Mouse (Mus musculus) midbrain, postnatal 0 days (tissue): ENCODE results near the gene Esr1. TPM values are rescaled to one million over a fixed set of nuclear protein-coding genes. Genes with fewer than 3 reads are reported as not detected.

Source experiments
- ATAC-seq: fragments of 200-750 bp; cut with Nextera tagmentation; 2 replicates; pipeline ENCODE4 v1.8.0; 2017; ENCODE audit warnings: moderate number of reproducible peaks, mild to moderate bottlenecking, moderate TSS enrichment, moderate library complexity; ENCODE audit not compliant: low FRiP score
- DNase-seq: peaks from one replicate; pipeline ENCODE4 v3.0.0-alpha.2; 2015; ENCODE audit warnings: low spot score
- H3K27ac ChIP-seq: fragments of 300-500 bp; sonication (generic); 2 replicates; pipeline ENCODE4 v1.5.1; 2014; ENCODE audit warnings: low read depth, mild to moderate bottlenecking, low read length, mixed read lengths
- H3K27me3 ChIP-seq: fragments of 300-500 bp; sonication (generic); 2 replicates; pipeline ENCODE4 v1.6.1; 2014; ENCODE audit warnings: low read length, control low read depth, mixed read lengths; ENCODE audit not compliant: insufficient read depth
- H3K36me3 ChIP-seq: fragments of 300-500 bp; sonication (generic); 2 replicates; pipeline ENCODE4 v1.6.1; 2014; ENCODE audit warnings: low read length, control low read depth, mixed read lengths; ENCODE audit not compliant: insufficient read depth
- H3K4me1 ChIP-seq: fragments of 300-500 bp; sonication (generic); 2 replicates; pipeline ENCODE4 v1.6.1; 2014; ENCODE audit warnings: mild to moderate bottlenecking, control low read depth, antibody characterized with exemption, low read length, mixed read lengths; ENCODE audit not compliant: insufficient read depth
- H3K4me2 ChIP-seq: fragments of 300-500 bp; sonication (generic); 2 replicates; pipeline ENCODE4 v1.6.1; 2014; ENCODE audit warnings: low read depth, mild to moderate bottlenecking, low read length, mixed read lengths; ENCODE audit not compliant: poor library complexity, severe bottlenecking
- H3K4me3 ChIP-seq: fragments of 300-500 bp; sonication (generic); 2 replicates; pipeline ENCODE4 v1.5.1; 2014; ENCODE audit warnings: low read depth, mild to moderate bottlenecking, low read length, moderate library complexity
- H3K9ac ChIP-seq: fragments of 300-500 bp; sonication (generic); replicated peaks from 2 replicates; pipeline ENCODE4 v1.6.1; 2014; ENCODE audit warnings: mild to moderate bottlenecking, low read length, moderate library complexity, mixed read lengths; ENCODE audit not compliant: poor library complexity, severe bottlenecking
- H3K9me3 ChIP-seq: fragments of 300-500 bp; sonication (generic); 2 replicates; pipeline ENCODE4 v1.6.1; 2016; ENCODE audit warnings: low read length, control low read depth
- CTCF ChIP-seq: IDR thresholded peaks from 2 replicates; pipeline ENCODE4 v1.5.1; 2016; ENCODE audit warnings: antibody characterized with exemption, mild to moderate bottlenecking
- WGBS: fragments of 180-500 bp; shearing (Covaris S2); extraction: QIAGEN DNeasy Blood & Tissue Kit; methylation state at CpG from one replicate; pipeline ENCODE4 v1.1.7; 2014; 5-methylcytosine and 5-hydroxymethylcytosine counted together
- polyA plus RNA-seq: library from polyadenylated mRNA; unstranded; fragments of >200 nt; fragmentation: Nextera tagmentation; extraction: Ambion mirVana; gene quantifications from 2 replicates; pipeline ENCODE4 v1.2.1, GENCODE M21; 2015
- total RNA-seq: library from RNA; depleted of rRNA; stranded (reverse); fragments of >200 nt; gene quantifications from 2 replicates; pipeline ENCODE4 v1.2.3, GENCODE M21; 2014

The Esr1 gene
- total and polyA plus RNA-seq, 2 experiments from 2014 or later, result 0.71 to 0.84 TPM

DNA sequence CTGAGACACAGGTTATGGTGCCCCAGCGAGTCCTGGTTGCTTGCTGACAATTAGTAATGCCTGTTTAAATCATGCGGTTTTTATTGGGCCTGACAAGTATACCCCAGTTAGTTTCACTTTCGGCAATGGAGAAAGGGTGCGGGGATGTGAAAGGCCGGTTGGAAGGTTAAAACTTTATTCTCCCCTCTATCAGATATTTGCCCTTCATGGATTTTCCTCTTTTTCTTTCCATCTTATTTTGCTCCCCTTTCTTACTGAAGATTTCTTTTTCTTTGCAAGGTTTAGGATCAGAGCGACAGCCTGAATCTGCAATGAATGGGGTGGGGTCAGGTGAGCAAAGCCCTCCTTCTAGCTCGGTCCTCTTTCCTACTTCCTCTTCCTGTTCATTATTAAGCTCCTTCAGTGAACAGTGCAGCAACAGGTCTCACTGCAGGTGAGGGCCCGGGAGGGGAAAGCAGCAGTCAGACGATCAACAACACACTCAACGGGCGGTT is 20.9 kb downstream of the Esr1 start:
- H3K4me3 ChIP-seq, result no peak overlapping the region
- no peak overlapping the region for H3K4me2 ChIP-seq
- 80% methylated on average over 11 of the region's 11 CpGs for WGBS
- no peaks in the 10 kb centered on the region for H3K9me3 ChIP-seq
- no peaks in the 10 kb centered on the region for H3K36me3 ChIP-seq
- TF ChIP-seq CTCF, result no peak
- H3K27ac ChIP-seq, result no peak overlapping the region
- no peaks in the 10 kb centered on the region for H3K4me1 ChIP-seq
- H3K9ac ChIP-seq, result no peak overlapping the region
- DNase-seq (no peak), ATAC-seq (no peak)
- no peaks in the 10 kb centered on the region for H3K27me3 ChIP-seq

GRCm38 (mm10) chr10:4633287-4634030 is 22.1 kb downstream of the Esr1 start:
- Histone ChIP-seq H3K4me2 (no peak overlapping the region), H3K9ac (no peak overlapping the region), H3K36me3 (no peaks in the 10 kb centered on the region), H3K27ac (no peak overlapping the region), H3K27me3 (no peaks in the 10 kb centered on the region), H3K4me1 (no peaks in the 10 kb centered on the region), H3K9me3 (no peaks in the 10 kb centered on the region), H3K4me3 (no peak overlapping the region)
- TF ChIP-seq CTCF, result no peak
- 72% methylated on average over 14 of the region's 14 CpGs for WGBS
- ATAC-seq (no peak), DNase-seq (no peak)

DNA sequence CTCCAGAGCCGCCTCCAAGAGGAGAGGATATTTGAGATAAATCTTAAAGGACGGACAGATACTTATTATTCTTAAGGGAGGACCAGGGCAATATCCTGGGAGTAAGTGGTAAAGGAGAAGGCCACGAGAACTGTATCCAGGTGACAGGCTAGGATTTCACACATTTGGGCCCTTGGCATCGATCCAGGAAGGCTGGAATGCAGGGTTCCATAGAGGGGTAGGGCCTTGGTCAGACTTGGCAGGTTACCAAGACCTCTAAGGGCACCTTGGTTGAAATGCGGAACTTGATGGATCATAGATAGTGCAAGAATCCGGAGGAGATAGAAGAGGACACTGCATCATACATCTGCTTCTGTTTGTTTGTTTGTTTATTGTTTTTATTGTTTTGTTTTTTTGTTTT is 24.3 kb downstream of the Esr1 start:
- TF ChIP-seq CTCF, result no peak
- WGBS, result 88% methylated on average over 6 of the region's 6 CpGs

DNA sequence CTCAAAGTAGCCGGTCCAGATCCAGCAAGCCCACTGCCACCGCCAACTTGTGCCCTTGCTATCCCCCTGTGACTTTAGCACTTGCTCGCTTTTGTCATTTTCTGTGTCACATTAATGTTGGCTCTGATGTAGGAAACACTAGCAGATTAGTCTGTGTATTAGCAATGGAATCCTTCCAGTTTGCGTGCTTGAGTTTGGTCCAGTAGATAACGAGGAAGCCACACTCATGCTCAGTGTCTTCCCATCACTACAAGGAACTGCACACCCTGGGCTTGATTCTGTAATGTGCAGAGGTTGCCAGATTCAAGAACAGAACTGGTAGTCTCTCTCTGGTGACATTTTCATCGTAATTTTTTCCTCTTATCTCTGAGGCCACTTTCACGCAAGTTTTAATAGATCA is 34.7 kb downstream of the Esr1 start:
- Histone ChIP-seq H3K4me3 (no peak overlapping the region), H3K27ac (no peak overlapping the region), H3K9me3 (no peaks in the 10 kb centered on the region), H3K27me3 (no peaks in the 10 kb centered on the region), H3K36me3 (no peaks in the 10 kb centered on the region), H3K4me2 (no peak overlapping the region), H3K4me1 (no peaks in the 10 kb centered on the region), H3K9ac (no peak overlapping the region)
- ATAC-seq (no peak), DNase-seq (no peak)
- no peak for TF ChIP-seq CTCF
- 85% methylated on average over 7 of the region's 7 CpGs for WGBS

More for the DNA sequence above, 24.3 kb downstream of the Esr1 start:
- no peaks in the 10 kb centered on the region for H3K36me3 ChIP-seq
- no peaks in the 10 kb centered on the region for H3K4me1 ChIP-seq
- H3K27ac ChIP-seq, result no peak overlapping the region
- no peaks in the 10 kb centered on the region for H3K9me3 ChIP-seq
- H3K9ac ChIP-seq, result no peak overlapping the region
- no peak overlapping the region for H3K4me2 ChIP-seq
- ATAC-seq (no peak), DNase-seq (no peak)
- H3K27me3 ChIP-seq, result no peaks in the 10 kb centered on the region
- H3K4me3 ChIP-seq, result no peak overlapping the region

GRCm38 (mm10) chr10:4646851-4647250 is 35.5 kb downstream of the Esr1 start:
- TF ChIP-seq CTCF, result no peak
- no peaks in the 10 kb centered on the region for H3K27me3 ChIP-seq
- no peak overlapping the region for H3K4me2 ChIP-seq
- DNase-seq (no peak), ATAC-seq (no peak)
- no peaks in the 10 kb centered on the region for H3K9me3 ChIP-seq
- H3K4me1 ChIP-seq, result no peaks in the 10 kb centered on the region
- no peak overlapping the region for H3K4me3 ChIP-seq
- H3K36me3 ChIP-seq, result no peaks in the 10 kb centered on the region
- no peak overlapping the region for H3K27ac ChIP-seq
- WGBS, result 80% methylated on average over 9 of the region's 9 CpGs
- H3K9ac ChIP-seq, result no peak overlapping the region

GRCm38 (mm10) chr10:4665380-4665779 is 54.0 kb downstream of the Esr1 start:
- Histone ChIP-seq H3K36me3 (no peaks in the 10 kb centered on the region), H3K27ac (no peak overlapping the region), H3K9ac (no peak overlapping the region), H3K4me1 (no peaks in the 10 kb centered on the region), H3K4me3 (no peak overlapping the region), H3K4me2 (no peak overlapping the region), H3K27me3 (no peaks in the 10 kb centered on the region), H3K9me3 (no peaks in the 10 kb centered on the region)
- 77% methylated on average over 5 of the region's 5 CpGs for WGBS
- no peak for TF ChIP-seq CTCF
- DNase-seq (no peak), ATAC-seq (no peak)
